Mouse (Mus musculus): ENCODE measurements around the gene Tmbim4. TPM values are rescaled to one million over a fixed set of nuclear protein-coding genes. Genes with fewer than 3 reads are reported as not detected.

The Tmbim4 gene
- polyA plus RNA-seq, 1 experiment from 2014 or later = 127 TPM

DNA sequence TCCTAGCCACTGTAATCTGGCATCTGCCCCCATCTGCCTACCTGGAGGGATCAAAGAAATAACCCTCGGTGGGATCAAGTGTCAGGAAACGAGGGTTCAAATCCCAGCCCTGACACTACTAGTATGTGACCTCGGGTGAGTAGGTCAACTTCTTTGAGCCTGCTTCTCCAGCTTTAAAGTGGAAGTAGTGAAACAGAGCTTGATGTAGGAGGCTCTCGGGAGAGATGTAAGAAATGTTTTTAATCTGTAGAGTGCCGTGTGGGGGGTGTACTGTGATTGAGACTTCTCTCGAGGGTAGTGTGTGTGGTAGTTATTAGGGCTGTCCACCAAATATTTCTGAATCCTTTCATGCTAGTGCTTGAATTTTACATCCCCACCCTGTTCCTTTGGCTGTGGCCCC, 41.0 kb downstream of the Tmbim4 start:
- no peak for DNase-seq (ENCODE audit: low spot score)

DNA sequence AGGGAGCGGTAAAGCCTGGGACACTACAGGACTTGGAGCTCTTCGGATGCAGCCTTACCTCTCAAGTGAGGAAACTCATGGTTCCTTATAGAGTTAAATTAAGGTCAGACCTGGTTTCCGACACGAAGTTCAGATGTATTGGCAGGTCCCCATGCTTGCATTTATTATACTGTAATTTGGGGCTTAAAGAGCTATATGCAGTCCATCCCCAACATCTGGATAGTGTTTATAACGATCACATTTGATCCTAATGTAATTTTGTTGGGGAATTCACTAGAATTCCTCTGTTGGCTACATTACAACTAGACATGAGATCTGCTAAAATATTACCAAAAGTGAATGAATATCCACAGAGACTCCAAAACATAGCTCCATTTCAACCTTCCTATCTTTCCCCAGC, 44.3 kb downstream of the Tmbim4 start:
- no peak for DNase-seq (ENCODE audit: low spot score)

DNA sequence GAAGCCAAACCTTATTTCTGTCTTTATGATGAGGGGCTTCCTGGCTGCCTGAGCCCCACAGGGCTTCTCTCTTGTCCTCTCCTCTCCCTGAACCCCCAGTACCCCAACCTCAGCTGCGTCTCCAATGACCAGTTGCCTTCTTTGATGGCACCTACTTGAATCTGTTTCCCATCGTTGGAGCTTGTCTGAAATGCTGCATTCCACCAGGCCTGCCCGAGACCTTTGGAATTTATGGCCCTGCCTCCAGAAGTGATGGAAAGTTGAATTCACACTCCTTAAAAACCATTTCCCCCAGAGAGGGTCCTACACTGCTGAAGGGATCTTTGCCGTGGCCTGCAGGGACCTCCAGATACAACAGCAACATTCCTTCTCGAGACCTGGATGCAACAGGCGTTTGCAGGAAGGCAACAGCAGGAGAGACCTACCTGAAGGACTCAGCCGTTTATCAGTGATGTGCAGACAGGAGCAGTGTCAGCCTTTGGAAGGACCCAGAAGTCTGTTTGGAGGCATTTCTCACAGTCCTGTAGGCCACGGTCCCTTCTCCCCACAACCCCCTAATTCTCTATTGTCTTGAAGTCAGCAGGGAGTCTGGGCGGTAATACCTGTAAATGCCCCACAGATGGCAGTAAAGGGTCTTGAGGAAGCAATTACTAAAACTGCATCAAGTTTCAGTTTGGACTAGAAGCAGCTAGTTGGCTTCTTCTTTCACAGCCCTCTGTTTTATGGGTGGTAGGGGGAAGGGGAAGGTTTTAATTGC, 45.8 kb downstream of the Tmbim4 start:
- DNase-seq (ENCODE audit: low spot score) = peak; percentile 80

DNA sequence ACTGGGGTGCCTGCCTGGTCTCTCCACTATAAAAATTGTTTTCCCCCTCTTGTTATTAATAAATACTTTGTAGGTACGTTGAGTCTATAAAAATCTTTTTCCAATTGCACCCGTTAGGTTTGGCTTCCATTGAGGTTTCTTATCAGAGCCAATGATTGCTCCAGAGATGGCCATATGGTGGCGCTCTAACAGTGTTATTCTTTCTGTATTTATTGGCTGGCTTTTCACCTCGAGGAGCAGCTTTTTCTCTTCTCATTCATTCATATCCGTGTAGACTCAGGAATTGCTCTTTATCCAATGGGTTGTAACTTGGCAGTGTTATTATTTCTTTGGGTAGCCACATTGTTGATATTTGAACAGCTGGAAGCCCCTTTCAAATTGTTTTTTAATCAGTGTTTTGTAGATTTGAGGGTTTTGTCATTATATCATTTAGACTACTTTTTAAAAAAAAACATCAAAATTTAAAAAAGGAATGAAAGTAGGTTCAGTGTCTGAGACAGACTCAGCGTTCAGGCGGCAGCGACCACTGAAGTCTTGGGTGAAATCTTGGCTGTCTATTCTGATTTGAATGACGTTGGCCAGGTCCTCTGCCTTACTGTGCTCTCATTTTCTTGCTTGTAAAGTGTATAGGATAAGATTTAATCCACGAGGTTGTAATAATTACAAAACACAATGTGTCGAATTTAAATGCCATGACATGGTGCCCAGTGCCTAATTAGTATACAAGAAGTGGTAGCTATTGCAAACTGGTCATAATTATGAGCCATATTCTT, 49.7 kb downstream of the Tmbim4 start:
- no peak for DNase-seq (ENCODE audit: low spot score)

- no peak for DNase-seq (ENCODE audit: low spot score)
Observed at GRCm38 (mm10) chr10:120251791-120252190, 50.4 kb downstream of the Tmbim4 start.

GRCm38 (mm10) chr10:120252800-120253199, 51.4 kb downstream of the Tmbim4 start:
- no peak for DNase-seq (ENCODE audit: low spot score)

DNA sequence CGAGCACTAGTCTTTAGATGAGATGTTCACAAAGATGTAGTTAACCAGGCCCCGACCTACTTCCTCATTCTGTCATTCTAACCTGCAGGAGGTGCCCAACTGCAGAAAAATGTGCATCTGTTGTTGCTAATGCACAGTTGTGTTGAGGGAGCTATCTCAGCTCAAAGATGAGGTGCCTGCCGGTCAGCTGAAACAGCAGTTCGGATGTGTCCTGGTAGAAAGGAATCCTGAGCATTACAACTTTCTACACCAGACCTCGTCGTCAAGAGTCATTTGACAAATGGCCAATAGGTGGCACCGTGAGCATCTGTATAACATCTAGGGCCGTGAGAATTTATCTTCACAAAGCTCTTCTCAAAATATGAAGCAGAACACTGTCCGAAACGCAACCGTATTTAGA, 55.8 kb downstream of the Tmbim4 start:
- peak; percentile 58 for DNase-seq (ENCODE audit: low spot score)

GRCm38 (mm10) chr10:120267790-120268189, 66.4 kb downstream of the Tmbim4 start:
- DNase-seq (ENCODE audit: low spot score) = no peak

DNA sequence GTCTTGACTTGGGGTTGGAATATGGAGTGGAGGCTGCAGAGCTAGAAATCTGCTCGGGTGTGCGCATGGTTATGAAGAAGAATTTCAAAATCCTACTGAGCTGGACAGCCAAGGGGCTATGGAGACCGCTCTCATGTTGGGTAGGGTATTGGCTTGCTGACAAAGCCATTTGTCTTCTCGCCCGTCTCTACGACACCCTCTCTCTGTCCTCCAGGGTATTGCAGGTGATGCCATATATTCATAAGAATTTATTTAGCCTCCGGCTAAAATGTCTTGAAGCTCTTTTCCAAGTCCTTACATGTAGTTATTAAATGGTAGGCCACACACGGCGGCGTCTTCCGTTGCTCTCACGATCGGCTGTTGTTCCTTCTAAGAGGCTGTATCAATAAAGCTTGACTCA, 68.6 kb downstream of the Tmbim4 start:
- DNase-seq (ENCODE audit: low spot score) = no peak

- peak; percentile 59 for DNase-seq (ENCODE audit: low spot score)
Observed at GRCm38 (mm10) chr10:120270777-120271176, 69.4 kb downstream of the Tmbim4 start.

DNA sequence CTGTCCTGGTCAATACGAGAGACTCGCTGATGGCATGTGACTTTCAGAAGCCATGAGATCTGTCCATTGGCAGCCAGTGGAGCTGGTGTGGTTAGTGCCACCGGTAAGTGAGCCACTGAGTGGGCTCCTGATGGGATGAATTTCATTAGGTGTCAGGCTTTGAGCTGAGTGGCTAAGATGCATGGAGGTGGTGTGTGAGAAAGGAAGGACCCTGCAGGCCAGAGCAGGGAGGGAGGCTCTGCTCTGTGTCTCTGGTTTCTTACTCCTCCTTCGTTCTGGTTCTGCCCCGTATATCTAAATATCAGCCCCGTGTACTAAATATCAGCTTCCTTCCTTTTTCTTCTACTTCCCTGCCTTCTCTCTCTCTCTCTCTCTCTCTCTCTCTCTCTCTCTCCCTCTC, 69.9 kb downstream of the Tmbim4 start:
- DNase-seq (ENCODE audit: low spot score) = no peak

- peak; percentile 11 for DNase-seq (ENCODE audit: low spot score)
Observed at GRCm38 (mm10) chr10:120271879-120272269, 70.5 kb downstream of the Tmbim4 start.

- DNase-seq (ENCODE audit: low spot score) = no peak
Observed at GRCm38 (mm10) chr10:120272270-120272883, 71.0 kb downstream of the Tmbim4 start.

DNA sequence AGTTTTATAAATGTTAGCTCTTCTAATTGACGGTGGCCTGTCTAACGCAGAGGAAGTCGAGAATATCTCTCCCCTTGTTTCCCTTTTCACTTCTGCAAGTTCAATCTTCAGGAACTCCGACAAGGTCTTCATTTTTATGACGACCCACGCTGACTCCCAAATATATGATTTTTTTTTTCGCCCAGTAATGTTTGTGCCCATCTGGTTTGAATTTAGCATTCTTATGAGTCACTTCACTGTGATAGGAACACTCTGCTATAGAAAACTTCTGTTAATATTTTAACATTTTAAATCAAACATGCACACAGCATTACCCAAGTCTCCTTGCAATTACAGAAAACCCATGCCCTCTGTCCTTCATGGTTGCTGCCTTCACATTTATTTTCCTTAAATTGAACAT, 71.9 kb downstream of the Tmbim4 start:
- DNase-seq (ENCODE audit: low spot score) = no peak

Other genes starting within 250 kb of the Tmbim4 start
- 12.1 and 12.8 TPM in 2 replicates for gene Helb, start 88.6 kb upstream of the Tmbim4 start, polyA plus RNA-seq (2015; fragmentation: Nextera tagmentation; extraction: Ambion mirVana)
- 1.1 and 1.3 TPM in 2 replicates for gene Irak3, start 540 bp downstream of the Tmbim4 start, polyA plus RNA-seq (2015; fragmentation: Nextera tagmentation; extraction: Ambion mirVana)
- 67.9 and 74.0 TPM in 2 replicates for gene Llph, start 25.5 kb downstream of the Tmbim4 start, polyA plus RNA-seq (2015; fragmentation: Nextera tagmentation; extraction: Ambion mirVana)